Mouse (Mus musculus) adrenal gland, postnatal 4 days (tissue): ENCODE measurements around the gene Ccnl1. TPM values are rescaled to one million over a fixed set of nuclear protein-coding genes. Genes with fewer than 3 reads are reported as not detected.
A peak's percentile ranks its signal among the peaks of the same experiment; 100 is the strongest.

ENCODE experiments used
- DNase-seq, 2 experiments: peaks; one replicate each; pipeline ENCODE4 v3.0.0; 2021 to 2022; ENCODE audit warnings: low spot score in 2 of 2, mixed read lengths in 2 of 2
- long read RNA-seq, 2 experiments: library from polyadenylated mRNA; stranded (forward); transcript quantifications; one replicate each; pipeline ENCODE4 v2.0.0; 2021
- total RNA-seq, 2 experiments: library from RNA; stranded (reverse); gene quantifications; 2 replicates each; pipeline ENCODE4 v1.2.3; 2021

The Ccnl1 gene
- 100 to 1,000 TPM; 109 to 117 TPM for total RNA-seq
- long read RNA-seq, experiment 1, partial matches to known transcripts: 0 of 8 reads
- long read RNA-seq, experiment 1, other reads (novel, unspliced or antisense): 2 of 8 reads
- long read RNA-seq, experiment 2, transcript Ccnl1-205 (12 exons, 1,981 nt): major isoform, 11 of 41 reads
- long read RNA-seq, experiment 2, transcript Ccnl1-201 (11 exons, 2,169 nt): minor isoform, 10 of 41 reads
- long read RNA-seq, experiment 2, partial matches to known transcripts: 8 of 41 reads
- long read RNA-seq, experiment 2, other reads (novel, unspliced or antisense): 7 of 41 reads

DNA sequence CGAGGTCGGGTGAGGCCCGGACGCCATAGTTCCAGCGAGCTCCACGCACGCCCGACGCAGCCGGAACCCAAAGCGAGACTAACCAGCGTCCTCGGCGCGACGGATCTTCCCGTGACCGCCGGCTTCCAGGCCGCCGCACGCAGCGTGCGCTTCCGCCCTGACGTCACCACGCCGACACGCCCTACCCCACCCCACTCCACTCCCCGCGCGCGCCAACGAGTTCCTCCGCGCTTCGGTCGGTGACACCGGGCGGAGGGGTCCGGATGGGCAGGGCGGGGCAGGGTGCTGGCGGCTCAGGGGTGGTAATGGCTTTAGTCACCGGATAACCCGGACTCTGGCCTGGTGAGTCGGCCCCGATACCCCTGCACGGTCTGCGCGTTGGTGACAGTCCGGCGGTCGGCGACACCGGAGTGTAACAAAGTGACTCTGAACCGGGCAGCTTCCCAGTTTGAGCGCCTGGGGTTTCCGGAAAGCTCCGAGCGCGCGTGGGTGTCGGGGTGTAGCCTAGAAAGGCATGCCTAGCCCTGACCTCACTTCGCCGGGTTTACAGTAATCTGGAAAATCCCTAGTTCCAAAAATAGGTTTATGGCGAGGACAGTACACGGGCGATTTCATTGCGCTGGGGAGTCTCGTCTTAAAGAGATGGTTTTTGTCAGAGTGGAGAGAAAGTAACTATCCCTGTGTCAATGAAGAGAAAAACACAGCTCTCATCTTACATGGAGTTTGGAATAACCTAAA lies at the start of gene Ccnl1:
Gene Ccnl1 (minus strand): TSS at position 148 of the 738 bp plus-strand sequence.
- DNase-seq: peak; percentile 92 to 96

DNA sequence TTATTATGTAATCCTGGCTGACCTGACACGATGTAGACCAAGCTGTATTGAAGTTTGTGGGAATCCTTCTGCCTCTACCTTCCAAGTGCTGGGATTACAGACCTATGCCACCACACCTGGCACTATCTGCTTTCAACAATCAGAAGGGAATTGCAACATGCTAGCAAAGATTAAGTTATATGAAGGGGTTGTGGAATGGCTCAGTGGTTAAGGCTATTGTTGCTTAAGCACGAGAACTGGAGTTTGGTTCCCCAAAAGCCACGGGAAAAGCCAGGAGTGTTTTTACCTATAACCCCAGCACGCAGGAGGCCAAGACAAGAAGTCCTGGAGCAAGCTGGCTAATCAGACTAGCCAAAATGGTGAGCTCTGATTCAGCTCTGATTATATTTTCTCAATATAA lies 46.9 kb upstream of the Ccnl1 start:
- no peak for DNase-seq

DNA sequence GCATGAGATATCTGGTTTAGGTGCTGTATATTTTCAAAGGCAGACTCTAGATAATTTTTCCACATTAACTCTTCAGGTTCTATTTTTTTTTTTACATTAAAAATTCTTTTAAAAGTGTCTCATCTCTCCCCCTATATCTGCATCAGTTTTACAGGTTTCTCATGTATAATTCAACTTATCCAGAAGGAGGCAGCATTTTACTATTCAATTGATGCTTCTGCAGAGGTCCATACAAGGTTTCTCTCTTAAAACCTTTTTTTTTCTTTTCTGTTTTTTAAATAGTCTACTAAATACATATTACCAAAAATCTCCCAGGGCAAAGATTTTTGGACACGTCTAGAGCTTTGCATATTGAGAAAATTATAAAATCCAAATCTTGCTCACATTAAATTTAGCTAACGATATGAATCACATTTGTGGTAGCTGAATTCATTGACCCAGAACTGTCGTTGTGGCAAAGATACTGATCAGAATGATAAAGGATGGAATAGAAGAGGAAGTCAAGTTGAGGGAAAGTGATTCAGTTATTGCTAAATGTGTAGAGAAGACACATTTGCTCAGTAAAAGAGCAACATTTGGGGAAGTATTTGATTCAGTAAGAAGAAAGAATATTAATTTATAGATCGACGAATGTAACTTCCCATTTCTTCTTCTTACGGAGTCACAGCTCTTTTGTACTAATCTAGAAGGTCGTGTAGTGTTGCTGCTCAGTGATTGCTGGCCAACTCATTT lies 46.3 kb upstream of the Ccnl1 start:
- DNase-seq: no peak

DNA sequence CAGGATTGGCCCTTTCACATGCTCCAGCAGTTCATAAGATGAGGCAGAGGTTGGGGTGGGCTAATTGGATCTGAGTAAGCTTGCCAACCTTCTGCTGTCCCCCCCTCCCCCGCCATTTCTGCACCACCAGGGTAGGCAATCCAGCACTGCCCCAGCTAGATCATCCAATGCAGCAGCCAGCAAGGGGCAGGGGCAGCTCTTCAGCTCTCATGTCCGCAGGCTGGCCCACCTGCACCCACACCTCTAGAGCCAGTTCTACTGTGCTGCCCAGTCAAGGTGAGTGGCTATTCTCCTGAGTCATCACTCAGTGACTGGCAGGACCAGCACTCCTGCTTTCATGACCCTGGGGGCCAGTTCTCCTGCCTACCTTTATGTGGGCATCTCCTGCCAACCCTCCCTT lies 42.4 kb upstream of the Ccnl1 start:
- no peak for DNase-seq

DNA sequence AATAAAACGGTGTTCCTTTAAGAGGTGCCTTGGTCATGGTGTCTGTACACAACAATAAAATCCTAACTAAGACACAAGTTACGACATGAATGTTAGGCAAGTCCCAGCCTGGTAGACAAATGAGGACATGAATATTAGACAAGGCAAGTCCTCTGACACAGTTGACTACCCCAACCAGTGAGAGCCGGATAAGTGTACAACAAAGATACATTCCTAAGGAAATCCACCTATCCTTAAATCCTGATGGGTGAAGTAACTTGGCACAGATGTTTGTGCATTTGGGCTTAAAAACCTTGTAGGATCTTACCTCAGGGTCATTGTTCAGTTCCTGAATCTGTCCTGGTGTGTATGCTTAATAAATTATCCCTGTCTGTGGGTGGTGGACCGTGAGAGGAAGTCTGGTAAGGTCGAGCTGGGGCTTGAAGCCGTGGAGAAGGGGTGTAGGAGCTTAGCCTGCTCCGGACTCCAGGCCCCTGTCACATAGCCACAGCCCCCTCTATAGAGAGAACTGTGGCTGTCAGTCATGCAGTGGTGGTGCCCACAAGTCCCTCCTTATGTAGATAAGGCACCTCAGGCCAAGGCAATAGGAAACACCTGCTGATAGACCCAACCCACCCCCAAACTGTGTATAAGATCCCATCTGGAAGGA lies 39.4 kb upstream of the Ccnl1 start:
- DNase-seq: no peak

DNA sequence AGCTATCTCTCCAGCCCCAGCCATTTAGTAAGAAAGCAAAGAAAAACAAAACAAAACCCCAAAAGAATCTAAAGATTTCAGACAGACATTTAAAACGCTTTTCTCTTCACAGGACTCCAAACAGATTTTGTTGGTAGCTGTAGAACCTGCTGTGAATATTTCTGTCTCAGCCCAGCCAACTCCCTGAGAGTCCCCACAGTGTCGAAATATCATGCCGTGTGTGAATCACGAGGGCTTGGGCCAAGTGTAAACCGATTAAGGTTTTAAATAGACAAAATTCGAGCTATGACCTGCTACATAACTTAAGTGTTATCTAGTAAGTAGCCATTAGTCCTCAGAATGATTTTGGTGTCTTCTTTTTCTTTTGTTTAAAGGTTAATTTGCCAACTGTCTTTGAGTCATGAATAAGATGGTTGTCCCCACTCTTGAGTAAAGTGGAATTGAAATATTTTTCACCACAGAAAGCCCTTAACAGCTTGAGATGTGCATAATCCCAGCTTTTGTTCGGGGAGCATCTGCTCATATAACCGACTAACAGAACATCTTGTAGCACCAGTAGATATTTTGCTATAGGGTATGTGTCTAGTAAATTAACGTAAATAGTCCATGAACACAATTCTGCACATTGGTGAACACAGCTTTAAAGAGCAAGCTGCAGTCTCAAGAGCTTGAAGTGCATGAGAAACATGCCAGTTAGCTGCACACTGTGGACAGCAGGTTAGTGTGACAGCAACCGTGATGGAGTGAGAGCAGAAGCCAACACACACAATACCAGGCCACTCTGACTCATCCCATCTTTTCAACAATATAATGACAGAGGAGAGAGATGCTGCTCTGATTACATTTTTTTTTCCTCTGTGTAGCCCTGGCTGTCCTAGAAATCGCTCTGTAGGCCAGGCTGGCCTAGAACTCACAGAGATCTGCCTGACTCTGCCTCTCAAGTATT lies 34.6 kb upstream of the Ccnl1 start:
- no peak for DNase-seq

DNA sequence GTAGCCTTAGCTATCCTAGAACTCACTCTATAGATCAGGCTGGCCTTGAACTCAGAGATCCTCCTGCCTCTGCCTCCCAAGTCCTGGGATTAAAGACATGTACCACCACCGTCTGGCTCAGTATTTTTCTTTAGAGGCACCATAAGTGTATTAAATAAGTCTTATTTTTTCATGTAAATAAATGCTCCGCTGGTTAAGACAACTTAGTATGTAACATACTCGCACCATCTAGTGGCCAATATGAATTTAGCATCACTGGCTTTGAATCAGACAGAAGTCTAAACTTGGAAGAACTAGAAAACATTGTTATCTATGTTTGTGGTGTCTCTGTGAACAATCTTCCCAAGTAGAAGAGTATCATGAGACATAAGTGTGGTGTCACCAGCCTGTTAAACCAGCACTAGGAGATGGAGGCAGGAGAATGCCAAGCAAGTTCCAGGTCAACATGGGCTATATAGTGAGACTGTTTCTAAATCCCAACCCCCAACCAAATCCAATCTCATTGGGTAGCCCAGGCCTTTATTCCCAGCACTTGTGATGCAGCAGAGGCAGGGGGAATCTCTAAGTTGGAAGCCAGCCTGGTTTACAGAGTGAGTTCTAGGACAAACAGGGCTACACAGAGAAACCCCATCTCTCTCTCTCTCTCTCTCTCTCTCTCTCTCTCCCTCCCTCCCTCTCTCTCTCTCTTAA lies 33.1 kb upstream of the Ccnl1 start:
- DNase-seq: no peak

DNA sequence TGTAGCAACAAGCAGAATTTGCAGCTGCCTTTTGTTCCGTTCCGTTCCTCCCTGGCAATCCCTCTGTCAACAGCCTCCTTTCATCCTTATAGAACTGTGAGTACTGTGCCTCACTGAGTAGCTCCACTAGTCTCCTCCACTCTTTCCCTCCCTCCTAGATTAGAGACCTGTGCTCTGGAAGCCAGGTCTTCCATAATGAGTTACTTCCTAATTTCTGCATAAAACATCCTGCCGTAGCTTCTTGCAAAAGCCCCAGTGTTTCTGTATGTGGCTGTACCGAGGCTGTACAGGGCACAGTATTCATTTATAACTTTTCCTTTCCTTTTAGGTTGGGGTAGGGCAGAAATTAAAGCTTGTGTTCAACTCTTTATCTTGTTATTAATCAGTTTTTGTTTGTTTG lies 32.5 kb upstream of the Ccnl1 start:
- DNase-seq: no peak

DNA sequence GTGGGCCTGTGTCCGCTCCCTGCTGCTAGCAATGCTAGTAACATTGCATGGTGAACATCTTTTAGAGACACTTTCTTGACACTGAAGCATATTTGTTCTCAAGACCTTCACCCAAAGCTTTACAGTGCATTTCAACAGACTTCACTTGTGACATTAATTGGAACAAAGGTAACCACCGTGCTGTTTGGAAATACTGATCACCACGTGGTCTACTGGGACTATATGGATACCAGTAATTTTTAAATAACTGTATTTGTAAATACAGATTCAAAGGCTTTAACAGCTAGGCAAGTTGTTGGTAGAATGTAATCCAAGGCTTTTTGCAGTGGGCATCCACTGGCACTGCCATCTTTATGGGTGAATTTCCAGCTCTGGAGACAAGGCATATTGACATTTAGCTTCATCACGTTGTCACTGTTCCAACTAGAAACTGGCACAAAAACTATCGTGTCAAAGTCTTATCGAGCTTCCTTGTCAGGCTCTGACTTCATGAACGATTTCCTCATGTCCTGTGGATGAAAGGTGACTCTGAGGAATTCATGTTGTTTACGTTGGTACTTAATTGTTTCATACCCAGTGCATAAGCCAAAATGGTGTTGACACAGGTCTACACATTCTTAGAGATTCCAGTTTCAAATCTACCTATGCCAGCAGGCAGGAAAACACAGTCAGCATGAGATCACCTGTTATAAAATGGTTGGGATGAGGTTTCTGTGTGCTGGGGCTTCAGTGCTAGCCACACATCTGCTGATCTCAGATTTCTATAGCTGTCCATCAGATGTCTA lies 30.9 kb upstream of the Ccnl1 start:
- no peak for DNase-seq

DNA sequence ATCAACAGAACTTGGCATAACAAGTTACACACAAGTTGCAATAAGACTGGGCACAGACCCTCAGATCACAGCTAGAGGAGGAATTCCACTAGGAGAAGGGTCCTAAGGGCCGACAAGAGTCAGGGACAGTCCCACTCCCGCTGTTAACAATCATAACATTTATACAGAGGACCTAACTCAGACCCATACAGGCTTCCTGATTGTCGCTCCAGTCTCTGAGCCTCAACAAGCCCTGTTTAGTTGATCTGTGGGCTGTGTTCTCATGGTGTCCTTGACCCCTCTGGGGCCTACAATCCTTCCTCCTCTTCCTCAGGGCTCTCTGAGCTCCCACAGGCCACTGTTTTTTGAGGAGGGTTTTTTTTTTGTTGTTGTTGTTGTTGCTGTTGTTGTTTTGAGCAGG lies 18.2 kb upstream of the Ccnl1 start:
- no peak for DNase-seq

DNA sequence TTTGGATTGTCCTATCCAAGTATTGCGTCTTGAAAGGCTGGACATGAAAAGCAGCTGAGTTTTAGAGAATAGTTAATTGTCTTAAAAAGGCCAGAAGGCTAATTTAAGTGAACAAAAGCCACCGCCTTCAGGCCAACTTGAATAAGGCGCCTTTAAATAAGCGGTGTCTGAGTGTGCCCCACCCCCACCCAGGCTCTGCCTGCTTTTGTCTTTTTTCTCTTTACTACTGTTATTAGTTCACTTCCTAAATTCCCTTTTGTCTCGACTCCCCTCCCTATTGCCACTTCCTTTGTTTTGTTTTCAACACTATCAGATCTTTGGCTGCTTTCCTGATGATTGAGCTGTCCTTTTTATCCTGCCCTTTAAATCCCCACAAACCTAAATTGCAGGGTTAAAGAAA lies 17.3 kb upstream of the Ccnl1 start:
- DNase-seq: no peak

DNA sequence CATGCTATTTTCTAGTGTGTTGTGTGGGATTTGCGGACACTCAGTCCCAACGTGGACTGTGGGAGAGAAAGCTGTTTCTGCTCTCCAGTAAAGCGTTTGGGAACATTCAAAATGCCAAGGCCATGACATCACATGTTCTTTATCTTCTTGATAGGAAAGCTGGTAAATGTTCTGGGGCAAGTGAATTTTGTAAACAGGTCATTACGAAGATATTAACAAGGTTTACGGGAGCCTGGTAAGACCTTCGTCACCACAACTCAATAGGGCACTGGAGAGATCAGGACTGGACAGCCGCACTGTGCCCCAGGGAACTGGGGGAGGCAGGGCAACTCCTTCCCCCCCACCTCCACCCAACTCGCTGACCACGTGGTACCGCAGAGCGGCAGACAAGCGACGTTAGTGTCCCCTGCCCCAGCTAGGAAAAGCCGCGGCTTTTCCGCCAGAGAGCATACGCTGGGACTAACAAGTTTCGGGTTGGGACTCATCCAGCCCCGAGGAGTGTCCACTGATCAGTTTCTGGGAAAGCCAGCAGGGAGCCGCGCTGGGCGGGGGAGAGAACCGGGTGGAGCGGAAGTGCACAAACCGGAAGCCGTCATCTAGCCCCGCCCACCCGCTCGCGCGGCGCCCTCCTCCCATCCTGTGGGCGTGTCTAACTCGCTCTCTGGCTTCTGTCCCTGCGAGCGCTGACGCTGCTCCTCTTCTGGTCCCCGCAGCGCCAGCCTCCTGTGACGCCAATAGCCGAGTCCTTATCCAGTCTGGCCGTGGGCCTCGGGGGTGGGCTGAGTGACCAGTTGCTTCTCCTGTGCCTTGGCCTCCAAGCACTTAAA lies 16.4 kb upstream of the Ccnl1 start:
- DNase-seq: peak; percentile 96

DNA sequence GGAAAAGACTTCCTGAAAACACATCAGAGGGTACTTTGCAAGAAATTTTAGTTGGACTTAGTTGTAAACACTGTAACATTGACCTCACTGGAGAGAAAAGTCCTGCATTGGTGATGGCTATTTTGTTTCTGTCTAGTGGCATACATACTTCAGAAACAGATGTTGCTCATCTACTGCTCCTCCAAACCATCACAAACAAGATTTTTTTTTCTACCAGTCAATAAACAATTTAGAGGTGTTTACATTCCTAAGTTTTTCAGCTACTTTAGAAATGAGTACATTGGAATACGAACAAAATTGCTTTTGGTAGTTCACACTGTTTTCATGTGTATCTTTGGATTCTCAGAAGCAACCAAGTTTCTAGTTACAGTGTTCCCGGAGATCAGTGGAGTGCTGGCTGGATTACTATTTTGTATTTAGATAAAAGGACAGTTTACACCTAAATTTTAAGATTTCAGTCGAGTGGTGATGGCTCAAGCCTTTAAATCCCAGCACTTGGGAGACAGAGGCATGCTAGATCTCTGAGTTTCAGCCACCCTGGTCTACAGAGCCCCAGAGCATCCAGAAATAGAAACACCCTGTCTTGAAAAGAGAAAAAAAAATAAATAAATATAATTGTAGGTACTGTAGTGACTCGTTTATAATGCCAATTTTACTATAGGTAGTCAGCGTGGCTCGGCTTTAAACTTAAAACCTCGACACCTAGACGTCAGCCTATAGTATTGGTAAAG lies 15.6 kb upstream of the Ccnl1 start:
- DNase-seq: no peak

DNA sequence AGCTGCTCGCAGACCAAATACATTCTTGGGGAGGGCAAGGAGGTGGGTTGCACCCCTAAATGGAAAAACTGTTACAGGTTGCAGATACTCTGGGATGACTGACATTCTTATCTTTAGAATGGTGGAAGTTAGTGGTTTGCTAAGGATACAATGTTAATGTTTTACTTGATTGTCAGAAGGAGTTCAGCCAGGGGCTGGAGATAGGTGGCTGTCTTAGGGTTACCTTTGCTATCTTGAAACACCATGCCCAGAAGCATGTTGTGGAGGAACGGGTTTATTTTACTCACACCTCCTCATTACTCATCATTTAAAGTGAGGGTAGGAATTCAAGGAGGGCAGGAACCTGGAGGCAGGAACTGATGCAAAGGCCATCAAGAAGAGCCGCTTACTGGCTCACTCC lies 11.1 kb upstream of the Ccnl1 start:
- DNase-seq: no peak

DNA sequence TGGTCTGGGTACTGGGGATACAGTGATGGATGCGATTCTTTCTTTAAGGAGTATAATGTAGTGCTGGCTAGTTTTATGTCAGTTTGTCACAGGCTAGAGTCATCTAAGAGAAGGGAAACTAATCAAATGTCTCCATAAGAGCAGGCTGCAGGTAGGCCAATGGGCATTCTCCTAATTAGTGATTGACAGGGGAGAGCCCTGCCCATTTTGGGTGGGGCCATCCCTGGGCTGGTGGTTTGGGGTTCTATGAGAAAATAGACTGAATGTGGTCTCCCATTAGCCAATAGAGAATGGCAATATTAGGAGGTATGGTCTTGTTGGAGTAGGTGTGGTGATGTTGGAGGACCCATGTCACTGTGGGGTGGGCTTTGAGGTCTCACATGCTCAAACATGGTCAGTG lies 8.3 kb upstream of the Ccnl1 start:
- no peak for DNase-seq

DNA sequence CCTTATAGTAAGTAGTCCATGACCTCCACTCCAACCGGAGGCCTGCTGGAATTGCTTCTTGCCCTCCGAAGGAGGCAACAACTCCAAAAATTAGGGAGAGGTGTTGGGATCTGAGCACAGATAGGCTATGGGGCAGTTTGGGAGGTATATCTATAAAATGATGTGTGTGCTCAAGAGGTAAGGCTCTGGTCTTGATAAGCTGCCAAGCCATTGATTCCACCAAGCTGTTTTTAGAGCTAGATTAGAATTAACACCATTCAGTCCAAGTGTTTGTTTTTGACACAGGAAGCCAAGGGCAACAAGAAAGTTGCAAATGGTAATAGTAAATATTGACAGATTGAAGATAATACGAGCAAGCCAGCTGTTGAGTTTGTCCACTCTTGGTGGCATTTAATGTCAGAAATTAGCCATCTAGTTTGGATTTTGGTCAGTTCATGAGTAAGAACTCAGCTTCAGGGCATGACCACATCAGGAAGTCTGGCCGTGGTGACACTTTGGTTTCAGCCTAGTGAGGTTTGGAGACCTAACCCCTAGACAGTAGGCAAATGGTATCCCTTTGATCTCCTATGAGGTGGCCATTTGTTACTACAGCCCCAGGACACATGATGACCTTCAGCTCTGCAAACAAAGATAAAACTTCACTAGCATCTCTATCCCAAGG lies 4.4 kb upstream of the Ccnl1 start:
- DNase-seq: no peak
